Mouse (Mus musculus) embryonic facial prominence, embryonic 12.5 days (tissue): ENCODE results near the gene Rapgef4. TPM values are rescaled to one million over a fixed set of nuclear protein-coding genes. Genes with fewer than 3 reads are reported as not detected.

Source experiments
- ATAC-seq: fragments of 200-750 bp; cut with Nextera tagmentation; 2 replicates; pipeline ENCODE4 v1.8.0; 2017; ENCODE audit not compliant: insufficient number of reproducible peaks, insufficient read depth, low FRiP score, low TSS enrichment
- H3K27ac ChIP-seq: fragments of 300-500 bp; sonication (generic); 2 replicates; pipeline ENCODE4 v1.5.1; 2016; ENCODE audit warnings: mild to moderate bottlenecking
- H3K27me3 ChIP-seq: fragments of 300-500 bp; sonication (generic); 2 replicates; pipeline ENCODE4 v1.6.1; 2016; ENCODE audit warnings: mild to moderate bottlenecking, moderate library complexity
- H3K36me3 ChIP-seq: fragments of 300-500 bp; sonication (generic); 2 replicates; pipeline ENCODE4 v1.6.1; 2016; ENCODE audit warnings: mild to moderate bottlenecking
- H3K4me1 ChIP-seq: fragments of 300-500 bp; sonication (generic); 2 replicates; pipeline ENCODE4 v1.6.1; 2016
- H3K4me2 ChIP-seq: fragments of 300-500 bp; sonication (generic); replicated peaks from 2 replicates; pipeline ENCODE4 v1.6.1; 2016; ENCODE audit warnings: mild to moderate bottlenecking, moderate library complexity
- H3K4me3 ChIP-seq: fragments of 300-500 bp; sonication (generic); 2 replicates; pipeline ENCODE4 v1.5.1; 2016; ENCODE audit warnings: mild to moderate bottlenecking
- H3K9ac ChIP-seq: fragments of 300-500 bp; sonication (generic); 2 replicates; pipeline ENCODE4 v1.6.1; 2016; ENCODE audit warnings: mild to moderate bottlenecking, moderate library complexity
- H3K9me3 ChIP-seq: fragments of 300-500 bp; sonication (generic); 2 replicates; pipeline ENCODE4 v1.6.1; 2016; ENCODE audit warnings: mild to moderate bottlenecking, moderate library complexity
- WGBS: fragments of 180-500 bp; shearing (Covaris S2); methylation state at CpG from one replicate; pipeline ENCODE4 v1.1.7; 2016; 5-methylcytosine and 5-hydroxymethylcytosine counted together
- polyA plus RNA-seq: library from polyadenylated mRNA; unstranded; fragments of >200 nt; fragmentation: Nextera tagmentation; extraction: Ambion mirVana; gene quantifications from 2 replicates; pipeline ENCODE4 v1.2.1, GENCODE M21; 2016

The Rapgef4 gene
- 3.1 and 3.6 TPM in 2 replicates for polyA plus RNA-seq

DNA sequence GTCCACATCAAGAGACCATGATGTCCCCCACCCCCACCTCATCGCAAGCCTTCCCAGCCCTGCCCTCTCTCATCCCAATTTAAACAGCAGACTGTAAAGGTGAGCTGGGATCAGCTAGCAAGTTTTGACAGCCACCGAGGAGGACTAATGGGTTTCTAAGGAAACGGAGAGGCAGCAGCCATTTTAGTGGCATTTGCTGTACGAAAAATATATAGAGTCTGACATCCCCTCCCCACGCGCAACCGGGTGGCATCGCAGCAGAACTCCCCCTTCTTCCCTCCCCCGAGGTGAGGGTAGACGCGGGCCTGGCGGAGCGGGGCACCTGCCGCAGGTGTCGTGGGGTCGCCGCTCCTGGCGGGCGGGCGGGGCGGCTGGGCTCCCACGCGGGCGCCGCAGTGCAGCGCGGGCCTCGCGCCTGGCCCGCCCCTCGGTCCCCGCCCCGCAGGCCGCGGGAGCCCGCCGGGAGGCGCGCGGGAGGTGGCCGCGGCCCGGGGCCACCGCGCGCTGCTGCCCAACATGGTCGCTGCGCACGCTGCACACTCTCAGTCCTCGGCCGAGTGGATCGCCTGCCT is at the start of gene Rapgef4:
TSS of gene Rapgef4 (plus strand) at position 470 of the 572 bp plus-strand sequence.
- H3K36me3 ChIP-seq: no peaks in the 10 kb centered on the region
- 1% methylated on average over 29 of the region's 52 CpGs for WGBS
- peak within 1 kb of the TSS; percentile 64 for H3K9ac ChIP-seq
- no peaks in the 10 kb centered on the region for H3K9me3 ChIP-seq
- H3K27me3 ChIP-seq: peaks cover 24% of the 10 kb centered on the region
- no peak within 1 kb of the TSS for H3K27ac ChIP-seq
- H3K4me3 ChIP-seq: peak within 1 kb of the TSS; percentile 59
- ATAC-seq: no peak
- peak within 1 kb of the TSS; percentile 94 for H3K4me2 ChIP-seq
- H3K4me1 ChIP-seq: 0 out of 2 replicates have a peak, but pooled peaks cover 4% of the 10 kb centered on the region

DNA sequence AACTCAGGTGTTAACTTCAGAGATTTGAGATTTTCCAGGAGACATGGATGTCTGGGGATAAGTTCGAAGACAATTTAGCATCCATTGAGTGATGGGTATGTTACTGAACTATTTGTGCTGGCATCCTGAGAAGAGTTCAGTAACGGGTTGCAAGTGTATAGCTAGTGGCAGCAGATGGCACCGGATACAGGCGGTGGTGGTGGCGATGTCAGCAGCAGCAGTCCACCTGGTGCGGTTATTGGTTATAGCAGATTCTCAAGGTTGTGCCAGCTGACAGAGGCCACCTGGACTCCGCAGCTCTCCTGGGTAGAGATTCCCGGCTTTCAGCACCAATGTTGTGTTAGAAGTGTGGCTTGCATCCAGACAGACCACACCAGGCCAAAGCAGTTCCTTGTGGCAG is 47.0 kb upstream of the Rapgef4 start:
- H3K27ac ChIP-seq: no peak overlapping the region
- H3K4me1 ChIP-seq: no peaks in the 10 kb centered on the region; the same call in 1 of the 2 replicates
- H3K9ac ChIP-seq: no peak overlapping the region
- 88% methylated on average over 8 of the region's 8 CpGs for WGBS
- no peak for ATAC-seq
- H3K9me3 ChIP-seq: no peaks in the 10 kb centered on the region
- H3K4me2 ChIP-seq: no peak overlapping the region
- H3K4me3 ChIP-seq: no peak overlapping the region
- H3K27me3 ChIP-seq: no peaks in the 10 kb centered on the region
- H3K36me3 ChIP-seq: no peaks in the 10 kb centered on the region

DNA sequence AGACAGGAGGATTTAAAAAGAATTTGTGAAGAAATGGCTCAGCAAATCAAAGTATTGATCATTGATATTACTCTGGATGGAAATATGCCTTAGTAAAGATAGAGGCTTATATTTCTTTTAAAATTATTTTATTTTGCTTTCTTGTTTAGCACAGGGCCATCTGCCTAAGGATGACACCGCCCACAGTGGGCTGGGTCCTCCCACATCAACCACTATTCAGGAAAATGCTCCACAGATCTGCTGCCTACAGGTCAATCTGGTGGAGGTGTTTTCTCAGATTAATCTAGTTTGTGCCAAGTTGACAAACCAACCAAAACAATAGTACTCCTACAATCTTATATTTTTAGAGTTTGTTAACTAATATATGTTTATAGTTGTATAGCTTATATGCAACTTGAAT is 44.3 kb upstream of the Rapgef4 start:
- H3K4me3 ChIP-seq: no peak overlapping the region
- ATAC-seq: no peak
- H3K27ac ChIP-seq: no peak overlapping the region
- WGBS: 88% methylated on average over 1 of the region's 1 CpGs
- no peaks in the 10 kb centered on the region for H3K9me3 ChIP-seq
- H3K27me3 ChIP-seq: no peaks in the 10 kb centered on the region
- no peak overlapping the region for H3K9ac ChIP-seq
- no peaks in the 10 kb centered on the region for H3K36me3 ChIP-seq
- no peak overlapping the region for H3K4me2 ChIP-seq
- no peaks in the 10 kb centered on the region; the same call in 1 of the 2 replicates for H3K4me1 ChIP-seq

DNA sequence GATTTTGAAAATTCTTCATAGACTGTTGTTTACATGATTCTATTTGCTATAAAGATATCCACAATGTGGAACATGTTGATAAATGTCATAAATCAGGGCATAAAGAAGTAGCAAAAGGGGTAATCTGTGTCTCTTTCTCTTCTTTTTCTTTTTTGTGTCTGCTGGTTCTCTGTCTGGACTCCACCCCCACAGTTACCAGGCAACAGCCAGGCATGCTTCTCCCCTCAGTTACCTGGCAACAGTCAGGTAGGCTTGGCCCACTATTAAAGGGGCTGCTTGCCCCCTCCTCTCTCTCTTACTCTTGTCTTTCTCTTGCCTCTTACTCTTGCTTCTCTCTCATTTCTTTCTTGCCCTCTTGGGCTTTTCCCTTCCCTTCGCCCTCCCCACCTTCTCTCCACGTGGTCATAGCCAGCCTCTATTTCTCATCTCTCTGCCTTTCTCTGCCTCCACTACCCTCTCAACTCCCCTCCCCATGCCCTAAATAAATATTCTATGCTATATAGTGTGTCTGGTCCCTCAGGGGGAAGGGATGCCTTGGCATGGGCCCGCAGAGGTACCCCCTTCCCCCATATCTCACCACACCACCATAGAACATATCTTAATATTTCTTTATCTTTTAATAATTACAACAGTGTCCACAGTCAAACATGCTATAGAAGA is 43.3 kb upstream of the Rapgef4 start:
- H3K4me2 ChIP-seq: no peak overlapping the region
- no peak overlapping the region for H3K4me3 ChIP-seq
- ATAC-seq: no peak
- H3K9me3 ChIP-seq: no peaks in the 10 kb centered on the region
- H3K4me1 ChIP-seq: no peaks in the 10 kb centered on the region; the same call in 1 of the 2 replicates
- 91% methylated on average over 3 of the region's 3 CpGs for WGBS
- H3K36me3 ChIP-seq: no peaks in the 10 kb centered on the region
- H3K27ac ChIP-seq: no peak overlapping the region
- H3K9ac ChIP-seq: no peak overlapping the region
- no peaks in the 10 kb centered on the region for H3K27me3 ChIP-seq

DNA sequence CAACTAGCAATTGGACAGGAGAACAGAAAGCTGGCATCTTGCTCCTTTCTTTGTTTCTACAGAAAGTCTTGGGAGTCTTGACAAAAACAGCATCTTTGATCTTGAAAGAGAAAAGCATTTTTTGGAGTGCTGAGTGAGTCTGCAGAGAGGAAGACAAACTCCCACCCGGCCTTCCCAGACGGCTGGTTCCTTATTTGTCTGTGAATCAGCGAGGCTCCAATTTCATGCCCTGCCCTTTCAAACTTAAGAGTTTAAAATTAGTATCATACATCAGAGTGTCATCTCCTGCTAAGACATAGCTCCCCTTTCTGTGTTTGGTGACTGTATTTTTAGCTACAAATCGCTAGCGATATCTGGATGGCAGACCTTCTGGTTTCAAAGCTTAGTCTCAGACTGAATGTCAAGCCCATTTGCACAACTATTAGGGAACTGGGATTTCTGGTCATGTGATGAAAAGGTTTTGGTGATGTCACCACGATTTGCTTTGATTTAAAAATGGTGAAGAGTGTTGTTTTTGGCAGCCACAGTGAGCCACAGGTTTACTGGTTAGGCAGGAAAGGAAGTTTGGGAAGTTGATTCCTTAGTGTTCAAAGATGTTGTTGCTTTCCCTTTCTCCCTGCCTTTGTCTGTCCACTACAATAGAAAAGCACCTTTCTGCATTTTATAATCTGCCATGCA is 42.2 kb upstream of the Rapgef4 start:
- H3K9me3 ChIP-seq: no peaks in the 10 kb centered on the region
- no peak overlapping the region for H3K4me3 ChIP-seq

DNA sequence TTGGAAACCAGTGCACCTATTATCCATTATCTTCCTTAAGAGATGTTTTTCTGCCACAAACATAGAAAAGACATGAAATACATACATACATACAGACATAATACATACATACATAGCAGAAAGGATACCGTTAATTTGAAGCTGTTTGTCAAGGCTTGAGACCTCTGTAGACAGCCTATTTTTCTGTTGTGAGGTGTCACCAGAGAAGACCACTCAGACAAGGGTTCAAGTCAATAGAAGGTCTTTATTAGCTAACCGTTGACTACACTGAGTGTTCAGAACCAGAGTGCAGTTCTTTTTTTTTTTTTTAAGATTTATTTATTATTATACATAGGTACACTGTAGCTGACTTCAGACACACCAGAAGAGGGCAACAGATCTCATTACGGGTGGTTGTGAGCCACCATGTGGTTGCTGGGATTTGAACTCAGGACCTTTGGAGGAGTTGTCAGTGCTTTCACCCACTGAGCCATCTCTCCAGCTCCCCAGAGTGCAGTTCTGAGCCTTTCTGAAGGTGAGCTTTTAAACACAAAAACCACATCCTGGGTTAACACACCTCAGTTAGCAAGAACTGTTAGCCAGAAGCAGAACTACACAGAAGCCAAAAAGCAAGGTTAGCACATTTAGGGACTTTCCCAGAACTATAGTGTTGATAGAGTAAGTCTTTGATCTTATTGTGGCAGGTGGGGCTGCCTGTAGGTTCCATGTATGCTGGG is 39.9 kb upstream of the Rapgef4 start:
- Histone ChIP-seq H3K9ac (no peak overlapping the region), H3K9me3 (no peaks in the 10 kb centered on the region), H3K4me2 (no peak overlapping the region), H3K4me1 (no peaks in the 10 kb centered on the region; the same call in 1 of the 2 replicates), H3K27ac (no peak overlapping the region), H3K27me3 (no peaks in the 10 kb centered on the region), H3K4me3 (no peak overlapping the region), H3K36me3 (no peaks in the 10 kb centered on the region)
- no peak for ATAC-seq
- WGBS: 94% methylated on average over 3 of the region's 3 CpGs

More for the DNA sequence above, 42.2 kb upstream of the Rapgef4 start:
- WGBS: 57% methylated on average over 6 of the region's 6 CpGs
- Histone ChIP-seq H3K27ac (no peak overlapping the region), H3K9ac (no peak overlapping the region), H3K27me3 (no peaks in the 10 kb centered on the region), H3K36me3 (no peaks in the 10 kb centered on the region), H3K4me2 (no peak overlapping the region), H3K4me1 (no peaks in the 10 kb centered on the region; the same call in 1 of the 2 replicates)
- no peak for ATAC-seq

DNA sequence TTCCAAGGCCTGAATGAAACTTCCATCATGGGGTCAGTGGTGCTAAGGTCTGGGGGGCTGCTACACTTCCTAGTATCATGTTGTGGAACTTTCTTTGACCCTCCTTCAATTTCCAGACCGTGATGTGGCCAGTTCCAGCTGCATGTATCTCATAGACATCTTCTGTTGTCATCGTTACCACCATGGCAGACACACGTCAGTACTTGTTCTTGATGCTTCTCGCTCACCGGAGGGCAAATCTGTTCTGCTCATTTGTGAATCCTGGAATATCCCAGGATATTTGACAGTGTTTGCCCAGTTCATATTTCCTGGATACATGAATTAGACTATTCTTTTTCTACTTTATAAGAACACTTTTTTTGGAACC is 39.3 kb upstream of the Rapgef4 start:
- Histone ChIP-seq H3K27ac (no peak overlapping the region), H3K4me1 (no peaks in the 10 kb centered on the region; the same call in 1 of the 2 replicates), H3K4me2 (no peak overlapping the region), H3K9ac (no peak overlapping the region), H3K36me3 (no peaks in the 10 kb centered on the region), H3K9me3 (no peaks in the 10 kb centered on the region), H3K27me3 (no peaks in the 10 kb centered on the region), H3K4me3 (no peak overlapping the region)
- 87% methylated on average over 5 of the region's 5 CpGs for whole genome bisulfite sequencing
- ATAC-seq: no peak

DNA sequence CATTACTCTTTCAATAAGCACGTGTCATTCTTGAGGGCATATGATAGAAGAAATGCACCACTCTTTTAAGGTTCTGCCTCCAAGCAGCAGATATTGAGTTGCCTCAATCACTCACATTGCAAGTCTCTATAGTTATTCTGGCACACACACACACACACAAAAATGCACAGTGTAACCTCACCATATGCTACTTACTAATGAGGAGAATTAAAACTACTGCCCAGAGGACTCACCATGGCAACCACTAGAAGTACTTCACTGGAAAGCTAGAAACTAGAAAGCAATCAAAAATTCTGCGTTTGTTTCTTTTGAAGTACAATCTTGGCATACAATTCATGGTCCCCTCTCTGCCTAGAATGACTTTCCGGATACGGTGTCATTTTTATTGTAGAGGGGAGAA is 29.8 kb upstream of the Rapgef4 start:
- WGBS: 83% methylated on average over 4 of the region's 4 CpGs
- no peak overlapping the region for H3K9ac ChIP-seq

DNA sequence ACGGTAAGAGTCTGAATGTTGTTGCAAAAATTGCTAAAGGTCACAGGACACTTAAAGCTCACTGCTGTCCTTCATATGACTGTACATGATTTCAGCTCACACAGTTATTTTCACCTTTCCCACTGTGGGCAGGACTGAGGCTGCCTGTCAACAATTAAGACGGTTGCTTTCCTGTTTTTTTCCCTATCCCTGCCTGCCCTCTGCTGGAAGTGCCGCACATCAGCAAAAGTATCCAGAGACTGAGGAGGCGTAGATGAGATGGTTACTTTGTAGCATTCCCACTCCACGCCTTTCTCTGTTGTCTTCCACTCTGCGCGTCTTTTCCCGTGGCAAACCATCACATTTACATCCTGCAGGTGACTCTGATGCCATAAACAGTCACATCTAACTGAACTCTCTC is 25.4 kb upstream of the Rapgef4 start:
- ATAC-seq: no peak
- H3K4me2 ChIP-seq: no peak overlapping the region
- H3K4me3 ChIP-seq: no peak overlapping the region
- no peaks in the 10 kb centered on the region for H3K4me1 ChIP-seq
- H3K27me3 ChIP-seq: no peaks in the 10 kb centered on the region
- 24% methylated on average over 8 of the region's 8 CpGs for WGBS
- no peak overlapping the region for H3K9ac ChIP-seq
- no peak overlapping the region for H3K27ac ChIP-seq
- no peaks in the 10 kb centered on the region for H3K9me3 ChIP-seq
- no peaks in the 10 kb centered on the region for H3K36me3 ChIP-seq

More for the DNA sequence above, 29.8 kb upstream of the Rapgef4 start:
- Histone ChIP-seq H3K4me2 (no peak overlapping the region), H3K27ac (no peak overlapping the region), H3K27me3 (no peaks in the 10 kb centered on the region), H3K4me3 (no peak overlapping the region), H3K36me3 (no peaks in the 10 kb centered on the region), H3K4me1 (no peaks in the 10 kb centered on the region), H3K9me3 (no peaks in the 10 kb centered on the region)
- no peak for ATAC-seq

DNA sequence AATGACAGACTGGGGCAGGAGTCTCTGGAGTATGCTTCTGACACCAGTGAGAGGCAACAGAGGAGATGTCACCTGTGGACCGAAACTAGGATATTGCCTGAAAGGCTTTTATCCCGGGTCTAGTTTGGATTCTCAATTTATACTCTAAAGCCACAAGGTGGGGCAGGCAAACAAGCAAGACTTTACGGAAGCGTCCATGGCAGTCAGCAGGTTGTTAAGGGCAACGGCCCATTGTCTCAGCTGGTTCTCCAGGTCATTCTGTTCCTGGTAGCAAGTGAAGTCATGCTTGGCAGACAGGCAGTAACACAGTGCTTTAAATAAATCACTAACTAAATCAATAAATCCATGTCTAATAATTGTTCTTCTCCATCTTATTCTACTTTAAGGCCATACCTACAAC is 24.6 kb upstream of the Rapgef4 start:
- H3K27me3 ChIP-seq: no peaks in the 10 kb centered on the region
- 69% methylated on average over 5 of the region's 5 CpGs for WGBS
- no peak overlapping the region for H3K4me3 ChIP-seq
- H3K4me1 ChIP-seq: no peaks in the 10 kb centered on the region
- no peak overlapping the region for H3K9ac ChIP-seq
- H3K9me3 ChIP-seq: no peaks in the 10 kb centered on the region
- ATAC-seq: no peak
- H3K36me3 ChIP-seq: no peaks in the 10 kb centered on the region
- no peak overlapping the region for H3K4me2 ChIP-seq
- no peak overlapping the region for H3K27ac ChIP-seq

DNA sequence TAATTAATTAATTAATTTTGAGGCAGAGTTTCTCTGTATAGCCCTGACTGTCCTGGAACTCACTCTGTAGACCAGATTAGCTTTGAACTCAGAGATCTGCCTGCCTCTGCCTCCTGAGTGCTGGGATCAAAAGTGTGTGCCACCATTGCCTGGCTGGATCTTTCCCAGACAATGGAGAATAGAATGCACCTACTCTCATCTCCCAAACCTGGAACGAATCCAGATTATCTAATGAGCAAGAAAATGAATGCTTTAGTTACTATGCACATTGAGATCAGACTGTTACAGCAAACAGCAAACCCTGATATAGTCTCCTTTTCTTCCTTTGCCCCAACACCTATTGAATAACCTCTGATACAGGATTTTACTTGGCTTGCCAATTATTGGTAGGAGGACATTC is 23.1 kb upstream of the Rapgef4 start:
- 79% methylated on average over 1 of the region's 1 CpGs for WGBS
- H3K9me3 ChIP-seq: no peaks in the 10 kb centered on the region
- no peaks in the 10 kb centered on the region for H3K27me3 ChIP-seq
- no peak overlapping the region for H3K4me2 ChIP-seq
- no peaks in the 10 kb centered on the region for H3K4me1 ChIP-seq
- no peak overlapping the region for H3K27ac ChIP-seq
- no peak for ATAC-seq
- no peak overlapping the region for H3K9ac ChIP-seq
- H3K4me3 ChIP-seq: no peak overlapping the region
- no peaks in the 10 kb centered on the region for H3K36me3 ChIP-seq
